Mouse (Mus musculus) embryonic fibroblast, embryonic 13.5 days (primary cell): ENCODE measurements at regions not wholly inside any gene's neighbourhood (a gene's known extent, or its start where the extent isn't known, plus 50 kb on each side); places are given as distances from the start of the nearest gene placed in this dataset.

Source experiments
- CTCF ChIP-seq: IDR thresholded peaks from 2 replicates; pipeline ENCODE4 v1.5.1; 2011; ENCODE audit warnings: mild to moderate bottlenecking, control low read depth, low read length, moderate library complexity, borderline replicate concordance; ENCODE audit not compliant: insufficient read depth
- POLR2A ChIP-seq: IDR thresholded peaks from 2 replicates; pipeline ENCODE4 v1.6.1; 2011; ENCODE audit warnings: low read depth, mild to moderate bottlenecking, control low read depth, low read length, moderate library complexity

DNA sequence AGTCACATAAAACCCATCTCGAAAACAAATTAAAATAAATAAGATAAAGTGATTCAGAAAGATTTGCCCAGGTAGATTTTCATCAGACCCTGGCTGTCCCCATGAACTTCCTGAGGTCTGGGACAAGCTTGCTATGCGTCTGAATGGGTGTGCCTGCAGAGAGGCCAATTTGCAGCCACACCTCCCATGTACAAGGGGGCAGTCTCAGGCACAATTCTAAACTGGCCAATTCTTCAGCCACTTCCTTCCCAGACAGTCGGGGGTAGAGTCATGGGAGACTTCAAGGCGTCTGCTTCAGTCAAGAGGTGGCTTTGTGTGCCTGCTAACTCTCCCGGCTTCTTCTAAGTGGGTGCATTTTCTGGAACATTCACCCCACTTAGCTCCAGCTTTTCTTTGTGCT is 122.9 kb upstream of the Kazn start:
- no peak for TF ChIP-seq POLR2A
- TF ChIP-seq CTCF = no peak
